Mouse (Mus musculus) ZHBTc4 (cell line): ENCODE measurements at regions not wholly inside any gene's neighbourhood (a gene's known extent, or its start where the extent isn't known, plus 50 kb on each side); places are given as distances from the start of the nearest gene placed in this dataset.

Experiments
- DNase-seq: peaks from one replicate; pipeline ENCODE4 v3.0.0-alpha.2; 2011; ENCODE audit warnings: low read depth, low spot score

- DNase-seq, result no peak
These were observed 77.1 kb upstream of the Nck2 start for GRCm38 (mm10) chr1:43367151-43367895.

GRCm38 (mm10) chr1:43371863-43372262, 72.5 kb upstream of the Nck2 start:
- DNase-seq, result no peak

GRCm38 (mm10) chr1:43374946-43375345, 69.4 kb upstream of the Nck2 start:
- no peak for DNase-seq

- no peak for DNase-seq
These were observed 68.5 kb upstream of the Nck2 start for GRCm38 (mm10) chr1:43375851-43376250.

- no peak for DNase-seq
These were observed 66.7 kb upstream of the Nck2 start for GRCm38 (mm10) chr1:43377491-43378263.

GRCm38 (mm10) chr1:43385008-43385407, 59.4 kb upstream of the Nck2 start:
- DNase-seq, result no peak

GRCm38 (mm10) chr1:43394035-43394434, 50.3 kb upstream of the Nck2 start:
- no peak for DNase-seq
